Mouse (Mus musculus) heart, postnatal 4 days (tissue): ENCODE data around the gene Kctd10. TPM values are rescaled to one million over a fixed set of nuclear protein-coding genes. Genes with fewer than 3 reads are reported as not detected.

ENCODE experiments used
- DNase-seq: peaks from one replicate; pipeline ENCODE4 v3.0.0; 2021
- total RNA-seq, 2 experiments: library from RNA; stranded (reverse); gene quantifications; 2 replicates each; pipeline ENCODE4 v1.2.3; 2021

The Kctd10 gene
- total RNA-seq, 2 experiments from 2014 or later = 76.1 to 80.1 TPM

DNA sequence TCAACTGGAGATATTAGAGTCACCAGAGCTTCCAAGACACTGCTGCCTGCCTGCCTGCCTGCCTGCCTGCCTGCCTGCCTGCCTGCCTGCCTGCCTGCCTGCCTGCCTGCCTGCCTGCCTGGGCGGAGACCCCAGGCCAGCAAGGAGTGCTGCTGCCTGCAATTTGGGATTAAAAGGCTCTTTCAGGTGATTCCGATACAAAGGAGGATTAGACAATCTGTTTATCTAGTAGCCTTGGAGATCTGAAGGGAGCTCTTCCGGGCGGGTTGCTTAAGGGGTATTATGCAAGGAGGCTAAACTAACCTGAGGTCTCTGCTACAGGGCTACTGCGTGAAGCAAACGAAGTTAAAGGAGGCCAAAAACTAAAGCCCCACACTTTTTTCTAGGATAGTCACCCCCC is 1.4 kb downstream of the Kctd10 start:
- DNase-seq = no peak

DNA sequence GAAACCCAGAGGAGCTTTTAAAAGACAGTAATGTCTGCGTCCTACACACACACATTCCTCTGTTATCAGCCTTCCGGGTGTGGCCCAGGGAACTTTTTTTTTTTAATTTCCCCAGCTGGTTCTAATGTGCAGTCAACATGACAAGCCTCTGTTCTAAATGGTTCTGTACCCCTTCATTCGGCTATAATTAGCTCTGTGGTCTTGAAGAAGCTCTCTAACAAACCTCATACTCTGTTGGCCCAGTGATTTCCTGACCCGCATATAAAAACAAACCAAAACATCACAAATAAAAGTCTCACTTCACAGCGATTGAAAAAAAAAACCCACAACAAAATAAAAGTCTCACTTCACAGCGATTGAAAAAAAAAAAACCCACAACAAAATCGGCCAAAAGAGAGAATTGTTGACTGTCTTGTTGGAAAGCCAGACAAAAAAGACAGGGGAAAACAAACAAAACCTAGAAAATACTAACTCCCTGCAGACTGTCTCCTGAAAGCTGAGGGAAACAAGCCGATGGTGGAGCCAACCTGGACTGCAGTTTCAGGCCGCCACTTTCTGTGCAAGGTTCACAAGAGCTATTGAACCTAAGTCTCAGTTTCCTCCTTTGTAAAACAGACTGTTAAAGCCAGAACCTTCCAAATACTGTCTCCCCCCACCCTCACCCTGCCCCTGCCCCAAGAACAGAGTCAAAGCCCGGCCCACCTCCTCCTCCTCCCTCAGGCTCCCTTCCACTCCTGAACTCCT is 2.0 kb downstream of the Kctd10 start:
- no peak for DNase-seq

DNA sequence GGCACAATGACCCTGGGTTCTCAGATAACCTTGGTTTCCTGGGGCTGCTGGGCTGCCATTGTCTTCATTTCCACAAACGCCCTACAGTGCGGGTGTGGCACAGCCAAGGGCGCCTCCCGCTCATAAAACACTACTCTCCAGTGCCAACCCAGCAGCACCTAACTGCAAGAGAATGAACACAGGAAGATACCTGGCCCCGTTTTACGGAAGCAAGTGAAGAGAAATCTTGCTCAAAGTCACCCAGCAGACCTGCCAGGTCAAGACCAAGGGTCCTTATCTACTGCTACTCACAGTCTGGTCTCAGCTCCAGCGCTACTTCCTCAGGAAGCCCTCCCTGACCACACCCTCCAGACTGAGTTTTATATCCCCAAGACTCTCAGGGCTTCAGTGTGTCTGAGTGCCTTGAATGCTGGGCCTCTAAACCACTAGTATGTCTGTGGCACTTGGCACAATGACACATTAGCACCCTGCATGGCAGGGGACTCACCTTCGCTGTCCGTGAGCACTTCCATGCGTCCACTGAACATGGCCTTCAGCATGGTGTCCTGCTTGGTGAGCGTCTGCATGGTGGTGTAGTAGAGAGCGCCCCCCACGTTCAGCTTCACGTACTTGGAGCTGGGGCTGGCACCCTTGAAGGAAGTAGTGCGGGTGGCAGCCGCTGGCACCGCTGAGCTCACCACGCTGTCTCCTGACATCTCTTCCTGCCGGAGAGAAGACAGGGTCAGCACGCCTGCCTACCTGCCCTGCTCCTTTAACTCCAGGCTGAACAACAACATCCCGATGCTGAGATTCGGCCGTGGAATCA is 5.7 kb downstream of the Kctd10 start:
- peak; percentile 25 for DNase-seq

DNA sequence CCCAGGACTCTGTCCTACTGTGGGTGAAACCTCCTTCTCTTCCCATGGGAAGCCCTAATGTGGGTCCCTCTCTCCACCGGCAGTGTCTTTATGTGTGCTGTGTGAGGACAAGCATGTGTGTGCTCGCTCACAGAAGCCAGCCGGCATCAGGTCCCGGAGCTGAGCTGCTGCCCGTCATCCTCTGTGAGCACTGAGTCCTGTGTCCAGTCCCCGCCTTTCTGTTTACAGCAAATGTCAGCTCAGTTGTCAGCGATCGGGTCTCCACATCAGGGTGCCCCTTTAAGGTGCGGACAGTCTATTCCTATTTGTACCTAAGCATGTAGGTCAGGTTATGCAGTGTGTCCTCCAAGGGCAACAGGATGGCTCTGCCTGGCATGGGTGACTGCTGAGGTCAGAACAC is 6.7 kb downstream of the Kctd10 start:
- DNase-seq = no peak

DNA sequence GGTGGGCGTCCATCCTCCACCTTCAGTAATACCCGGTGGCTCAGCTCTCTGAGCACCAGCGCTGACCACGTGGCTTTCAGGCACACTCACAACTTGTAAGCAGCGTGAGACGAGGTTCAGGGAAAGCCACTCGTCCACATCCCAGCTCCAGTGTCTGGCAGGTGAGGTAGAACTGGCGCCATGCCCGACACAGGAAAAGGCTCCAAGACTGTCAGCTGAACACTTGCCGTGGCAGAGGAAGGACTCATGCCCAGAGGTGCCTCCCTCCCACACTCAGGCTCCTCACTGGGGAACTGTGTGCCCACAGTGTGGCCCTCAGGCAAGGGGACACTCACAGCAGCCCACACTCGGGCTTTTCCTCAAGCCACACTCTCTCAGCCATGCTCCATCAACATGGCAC is 7.1 kb downstream of the Kctd10 start:
- peak; percentile 45 for DNase-seq

DNA sequence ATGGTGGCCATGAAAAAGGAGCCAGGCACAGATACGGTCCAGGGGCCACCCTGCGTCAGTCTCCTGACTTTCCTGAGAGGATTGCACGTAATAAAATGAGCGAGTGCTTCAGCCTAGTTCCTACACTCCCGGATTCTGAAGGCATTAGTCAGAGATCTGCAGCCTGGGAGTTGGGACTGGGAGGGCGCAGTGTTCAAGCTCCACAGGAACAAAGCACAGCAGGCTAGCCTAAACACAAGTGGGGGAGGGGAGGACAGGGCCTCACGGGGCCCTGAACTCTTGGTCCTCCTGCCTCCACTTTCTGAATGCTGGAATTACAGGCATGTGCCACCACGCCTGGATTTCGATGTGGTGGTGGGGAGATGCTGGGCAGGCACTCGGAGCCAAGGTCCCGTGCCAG is 7.7 kb downstream of the Kctd10 start:
- peak; percentile 32 for DNase-seq

DNA sequence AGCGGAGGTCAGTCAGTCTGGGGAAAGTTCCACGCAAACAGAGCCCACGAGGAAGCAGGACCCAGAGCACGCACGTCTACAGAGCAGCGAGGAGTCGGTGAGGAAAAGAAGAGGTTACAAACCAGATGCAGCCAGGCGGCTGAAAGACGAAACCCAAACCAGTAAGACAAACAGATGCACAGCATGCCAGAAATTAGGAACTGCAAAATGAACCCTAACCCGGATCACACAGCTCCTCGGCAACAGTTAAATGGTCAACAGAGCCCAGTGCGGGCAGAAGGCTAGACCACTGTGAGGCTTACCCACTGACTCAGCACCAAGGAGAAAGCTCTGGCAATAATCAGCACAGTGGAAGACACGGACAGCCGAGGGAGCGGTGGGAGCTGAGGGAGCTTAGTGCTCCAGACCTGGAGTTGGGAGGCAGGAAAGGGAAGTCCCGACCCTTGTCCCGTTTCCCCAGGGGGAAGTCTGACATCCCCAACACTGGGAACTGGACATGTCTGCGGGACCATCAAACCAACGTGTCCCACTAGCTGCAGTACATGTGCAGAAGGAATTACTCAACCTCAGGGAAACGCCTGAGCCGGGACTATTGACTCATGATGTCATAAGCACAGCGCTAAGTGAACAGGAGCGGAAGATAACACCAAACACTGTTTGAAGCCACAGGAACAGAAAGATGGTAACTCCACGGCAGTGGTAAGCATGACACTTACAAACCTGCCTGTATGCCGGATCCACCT is 8.4 kb downstream of the Kctd10 start:
- peak; percentile 28 for DNase-seq

DNA sequence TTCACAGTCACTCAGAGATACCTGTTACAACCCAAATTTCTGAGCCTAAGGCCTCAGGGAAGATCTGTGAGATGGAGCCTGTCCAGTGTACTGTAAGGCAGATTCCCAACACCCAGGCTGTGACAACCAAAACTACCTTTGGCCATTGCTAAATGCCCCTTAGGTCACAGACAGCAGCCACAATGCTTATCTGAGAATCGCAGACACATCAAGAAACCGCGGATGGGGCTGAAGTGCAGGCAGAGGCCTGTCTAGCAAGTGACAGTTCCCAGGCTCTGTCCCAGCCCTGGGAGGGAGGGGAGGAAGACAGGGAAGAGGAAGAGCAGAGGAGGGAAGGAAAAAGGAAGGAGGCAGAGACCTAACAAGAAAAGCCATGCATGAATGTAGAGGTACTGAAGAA is 9.0 kb downstream of the Kctd10 start:
- DNase-seq = no peak

DNA sequence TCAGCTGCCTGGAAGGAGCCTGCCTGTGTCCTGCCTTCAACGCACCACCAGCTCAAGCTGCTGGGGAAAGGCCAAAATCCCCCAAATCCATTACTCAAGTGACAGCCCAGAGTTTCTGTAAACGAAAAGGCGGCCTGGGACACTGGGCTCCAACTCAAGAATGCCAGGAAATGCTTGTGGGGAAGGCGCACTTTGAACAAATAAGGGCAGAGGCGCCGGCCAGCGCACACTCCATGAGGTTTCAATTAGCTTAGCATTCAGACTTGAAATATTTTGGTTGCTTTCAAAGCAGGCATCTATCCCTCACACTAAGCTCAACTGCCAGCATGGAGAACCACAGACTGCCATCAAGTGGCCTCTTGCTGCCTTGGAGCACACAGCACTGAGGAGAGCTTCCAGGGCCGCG is 9.9 kb downstream of the Kctd10 start:
- peak; percentile 73 for DNase-seq

DNA sequence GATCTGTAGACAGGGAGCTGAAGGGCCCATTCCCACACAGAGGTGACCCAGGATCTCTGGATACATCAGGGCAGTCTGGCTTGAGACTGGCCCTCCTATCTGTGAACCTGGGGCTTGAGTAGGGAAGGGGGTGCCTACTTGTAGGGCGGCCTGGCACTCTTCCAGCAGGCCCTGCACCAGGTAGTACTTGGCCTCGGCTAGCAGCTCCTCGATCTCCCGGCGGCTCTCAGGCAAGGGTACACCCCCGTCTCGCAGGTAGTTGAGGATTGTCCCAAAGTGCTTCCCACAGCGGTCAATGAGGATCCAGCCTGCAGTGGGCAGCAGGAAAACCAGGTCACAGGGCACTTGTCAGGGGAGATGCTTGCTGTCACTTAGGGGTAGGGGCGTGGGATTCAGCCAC is 10.4 kb downstream of the Kctd10 start:
- peak; percentile 31 for DNase-seq

DNA sequence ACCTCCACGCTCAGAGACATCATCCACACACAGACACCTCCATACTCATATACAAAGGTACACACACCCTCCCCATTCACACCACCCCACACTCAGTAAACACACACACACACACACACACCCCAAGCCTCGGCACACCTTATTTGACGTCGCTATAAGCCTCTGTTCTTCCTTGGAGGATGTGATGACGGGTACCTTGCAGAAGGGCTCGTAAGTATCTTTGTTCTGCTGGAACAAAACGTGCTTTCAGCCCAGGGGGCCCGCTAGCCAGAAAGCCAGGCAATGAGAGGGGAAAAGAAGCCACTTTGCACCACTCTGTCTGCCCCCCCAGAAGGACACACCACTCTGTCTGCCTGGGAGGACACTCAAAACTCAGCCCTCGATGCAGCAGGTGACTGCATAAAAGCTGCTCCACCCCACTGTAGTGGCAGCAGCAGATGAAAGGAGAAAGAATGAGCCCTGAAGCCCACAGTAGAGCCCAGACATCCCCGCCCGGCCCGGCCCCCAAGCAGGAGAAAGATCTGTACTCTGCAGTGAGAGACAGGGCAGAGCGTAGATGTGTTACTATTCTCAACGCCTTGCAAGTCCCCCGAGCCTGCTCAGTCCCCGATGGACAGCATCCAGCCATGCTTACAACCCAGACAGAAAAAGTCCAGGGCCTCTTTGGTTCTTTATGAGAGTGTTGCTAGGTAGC is 11.4 kb downstream of the Kctd10 start:
- DNase-seq = no peak

DNA sequence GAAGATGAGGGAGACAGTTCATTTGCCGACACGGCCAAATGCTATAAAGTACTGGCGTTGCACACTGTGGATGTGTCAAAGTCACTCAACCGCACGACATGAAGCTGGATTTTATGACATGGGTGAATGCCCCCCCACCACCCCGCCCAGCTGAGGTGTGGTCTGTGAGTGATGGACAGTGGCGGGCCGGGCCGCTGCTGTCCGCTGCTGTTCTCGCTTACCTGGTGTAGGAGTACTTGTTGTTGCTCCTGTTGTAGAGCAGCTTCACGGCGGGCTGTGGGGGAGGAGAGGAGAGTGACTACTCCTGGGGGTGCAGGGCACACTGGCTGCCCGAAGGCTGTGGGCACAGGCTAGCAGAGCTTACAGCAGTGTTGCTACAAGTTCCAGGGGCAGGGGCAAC is 12.2 kb downstream of the Kctd10 start:
- no peak for DNase-seq

DNA sequence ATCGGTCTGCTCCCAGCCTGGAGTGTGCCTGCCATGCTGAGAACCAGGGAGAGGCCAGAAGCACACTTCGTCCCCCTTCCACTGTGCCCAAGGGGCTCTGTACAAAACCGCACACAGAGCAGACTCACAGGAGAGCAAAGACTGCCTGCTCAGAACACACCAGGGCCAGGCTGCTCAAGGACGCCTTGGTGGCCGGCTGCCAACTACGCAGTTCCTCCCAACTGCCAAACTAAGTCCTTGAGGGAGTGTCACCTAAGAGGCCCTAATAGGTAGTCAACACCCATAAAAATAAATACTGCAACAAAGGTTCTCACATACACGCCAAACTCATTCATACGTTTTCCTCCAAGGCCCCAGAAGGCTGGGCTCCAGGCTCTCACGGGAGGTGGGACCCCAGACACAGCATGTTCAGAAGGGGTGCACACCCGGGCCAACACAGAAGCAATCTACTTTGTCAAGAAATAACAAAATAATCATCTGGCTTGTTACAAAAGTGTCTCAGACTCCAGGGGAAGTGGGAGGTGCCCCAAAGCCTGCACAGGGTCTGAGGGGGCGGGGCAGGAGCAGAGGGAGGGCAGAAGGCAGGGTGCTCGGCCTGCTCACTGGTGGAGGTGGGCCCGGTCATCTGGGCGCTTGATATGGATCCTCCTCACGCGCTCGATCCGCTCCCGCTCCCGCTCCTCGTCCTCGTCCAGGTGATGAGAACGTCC is 15.1 kb downstream of the Kctd10 start:
- DNase-seq = peak; percentile 49

DNA sequence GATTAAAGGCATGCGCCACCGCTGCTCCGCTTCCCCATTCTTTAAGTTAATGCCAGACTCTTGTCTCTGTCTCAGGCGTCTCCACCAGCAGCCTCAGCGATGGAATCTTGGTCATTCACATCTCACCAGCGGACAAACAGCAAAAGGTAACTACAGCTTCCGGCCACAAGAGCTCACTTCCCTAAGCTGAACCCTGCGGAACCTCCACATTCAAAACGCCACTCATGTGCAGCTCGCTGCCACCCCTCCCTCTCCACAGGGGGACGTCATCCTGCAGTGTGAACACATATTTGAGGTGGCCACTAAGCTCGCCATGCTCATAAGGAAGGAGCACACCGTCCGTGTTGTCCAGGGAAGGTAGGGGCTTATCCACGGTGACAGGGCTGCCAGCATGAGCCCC is 19.3 kb downstream of the Kctd10 start:
- no peak for DNase-seq

DNA sequence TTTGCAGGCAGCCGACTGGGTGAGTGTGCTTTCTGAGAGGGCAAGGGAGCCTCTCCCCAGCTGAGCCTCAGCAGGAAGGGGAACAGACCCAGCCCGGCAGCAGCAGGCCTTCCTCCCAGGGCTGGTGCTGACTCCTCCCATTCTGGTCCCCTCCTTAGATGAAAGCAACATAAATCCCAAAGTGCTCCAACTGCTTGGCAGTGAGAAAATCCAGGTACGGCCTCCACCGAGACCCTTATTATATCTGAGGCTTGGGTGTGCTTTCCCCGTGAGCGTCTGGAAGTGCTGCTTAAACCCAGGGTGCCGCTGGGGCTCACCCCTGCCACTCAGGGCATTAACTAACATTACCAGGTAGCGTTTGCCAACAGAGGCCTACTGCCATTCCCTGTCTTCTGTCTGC is 20.7 kb downstream of the Kctd10 start:
- DNase-seq = no peak

DNA sequence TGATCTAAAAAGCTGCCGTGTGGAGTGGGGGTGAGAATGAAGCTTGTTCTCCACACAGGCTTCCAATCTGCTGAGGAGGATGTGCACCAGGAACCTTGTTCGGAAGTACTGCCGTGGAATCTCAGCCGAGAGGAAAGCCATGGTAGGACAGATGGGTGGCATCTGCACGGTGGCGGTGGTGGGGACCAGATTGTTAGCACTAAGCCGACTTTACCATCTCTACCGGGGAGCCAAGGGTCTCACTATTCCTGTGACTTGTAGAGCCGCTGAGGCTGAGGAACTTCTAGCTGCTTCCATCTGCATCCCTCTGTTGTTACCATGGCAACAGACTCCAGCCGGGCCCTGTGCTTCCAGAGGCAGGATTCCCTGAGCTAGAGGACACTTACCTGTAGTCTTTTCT is 21.5 kb downstream of the Kctd10 start:
- DNase-seq = no peak

DNA sequence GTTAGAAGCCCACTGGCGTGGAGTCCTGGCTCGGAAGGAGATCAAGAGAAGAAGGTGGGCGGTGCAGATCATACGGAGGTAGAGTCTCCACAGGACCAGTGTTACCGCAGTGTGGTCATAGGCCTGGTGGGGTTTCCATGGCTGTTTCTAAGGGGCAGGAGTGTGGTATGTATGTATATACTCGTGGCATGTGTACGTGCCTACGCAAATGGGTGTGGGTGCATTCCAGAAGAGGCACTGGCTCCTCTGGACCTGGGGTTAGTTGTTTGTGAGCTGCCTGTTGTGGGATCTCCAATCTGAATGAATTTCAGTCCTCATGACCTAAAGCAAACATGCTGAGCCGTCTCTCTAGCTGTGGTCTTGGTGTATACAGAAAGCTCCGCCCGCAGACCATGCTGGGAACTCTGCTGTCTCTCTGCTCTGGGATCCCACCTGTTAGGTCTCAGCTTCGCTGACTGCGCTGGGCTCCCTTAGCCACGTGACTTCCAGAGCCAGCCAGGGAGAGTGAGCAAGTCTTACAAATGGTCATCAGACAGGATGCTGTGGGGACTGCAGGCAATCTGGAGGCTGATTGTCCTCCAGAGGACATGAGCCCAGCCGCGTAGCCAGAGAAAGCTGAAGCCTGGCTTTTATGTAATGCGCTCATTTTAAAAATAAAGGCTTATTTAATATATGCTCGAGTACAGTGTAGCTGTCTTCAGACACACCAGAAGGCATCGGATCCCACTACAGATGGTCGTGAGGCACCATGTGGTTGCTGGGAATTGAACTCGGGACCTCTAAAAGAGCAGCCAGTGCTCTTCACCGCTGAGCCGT is 23.2 kb downstream of the Kctd10 start:
- DNase-seq = peak; percentile 53

DNA sequence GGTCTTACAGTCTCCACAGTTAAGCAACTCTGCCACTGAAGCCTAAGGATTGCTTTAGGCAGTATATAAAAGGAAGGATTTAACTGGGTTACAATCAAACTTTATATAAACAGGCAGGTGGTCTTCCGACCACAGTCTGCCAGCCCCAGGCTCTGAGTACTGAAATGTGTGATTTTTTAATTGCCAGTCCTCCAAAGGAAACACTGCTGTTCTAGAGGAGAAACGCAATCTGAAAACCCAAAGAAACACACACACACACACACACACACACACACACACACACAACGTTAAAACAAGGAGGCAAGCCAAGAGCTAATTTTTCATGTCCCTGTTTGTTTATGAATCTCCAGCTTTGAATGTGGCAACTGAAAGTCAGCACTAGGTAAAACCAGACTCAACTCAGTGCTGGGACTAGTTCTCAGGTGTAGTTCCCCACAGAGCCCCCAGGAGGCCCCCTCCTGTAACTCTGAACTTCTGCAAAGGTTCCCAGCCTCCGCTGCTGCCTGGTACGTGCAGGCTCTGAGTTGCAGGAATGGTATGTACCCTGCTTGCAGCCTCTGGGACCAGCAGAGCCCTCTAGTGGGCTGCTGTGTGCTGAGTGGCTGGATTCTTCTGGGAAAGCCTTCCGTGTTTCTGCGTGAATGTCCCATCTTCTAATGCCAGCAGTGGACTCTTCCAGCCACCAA is 23.9 kb downstream of the Kctd10 start:
- peak; percentile 89 for DNase-seq

DNA sequence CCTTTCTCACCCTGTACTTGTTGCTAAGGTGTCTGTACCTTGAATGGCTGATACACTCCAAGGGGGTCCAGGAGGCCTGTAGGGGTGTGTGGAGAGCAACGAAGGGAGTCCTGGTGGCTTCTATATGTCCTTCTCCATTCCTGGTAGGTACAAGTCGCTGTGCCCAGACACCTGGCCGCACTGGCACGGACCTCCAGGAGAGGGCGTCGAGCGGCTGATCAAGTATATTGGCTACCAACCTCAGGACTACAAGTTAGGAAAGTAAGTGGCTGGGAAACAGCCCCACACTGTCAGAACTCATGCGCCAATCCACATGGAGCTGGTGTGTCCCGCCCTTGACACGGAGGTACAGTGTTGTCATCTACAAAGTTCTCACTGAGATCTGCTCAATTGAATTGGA is 28.8 kb downstream of the Kctd10 start:
- DNase-seq = no peak

DNA sequence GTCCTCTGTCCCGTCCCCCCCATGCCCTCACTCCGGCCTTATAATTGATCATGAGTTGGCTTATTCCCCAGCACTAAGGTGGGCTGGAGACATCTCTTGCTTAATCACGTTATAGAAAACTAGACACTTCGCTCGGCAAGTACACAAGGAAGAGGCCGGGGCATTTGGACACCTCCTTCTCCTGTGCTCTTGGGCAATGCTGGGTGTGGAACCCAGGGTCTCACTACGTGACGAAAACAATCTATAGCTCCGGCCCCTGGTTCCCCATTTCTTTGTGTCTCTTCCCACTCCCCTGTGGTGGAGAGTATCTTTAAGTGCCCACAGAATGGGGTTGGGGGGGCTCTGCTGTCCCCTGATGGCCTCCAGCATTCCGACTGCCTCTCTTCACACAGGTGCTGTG is 33.3 kb downstream of the Kctd10 start:
- DNase-seq = no peak

DNA sequence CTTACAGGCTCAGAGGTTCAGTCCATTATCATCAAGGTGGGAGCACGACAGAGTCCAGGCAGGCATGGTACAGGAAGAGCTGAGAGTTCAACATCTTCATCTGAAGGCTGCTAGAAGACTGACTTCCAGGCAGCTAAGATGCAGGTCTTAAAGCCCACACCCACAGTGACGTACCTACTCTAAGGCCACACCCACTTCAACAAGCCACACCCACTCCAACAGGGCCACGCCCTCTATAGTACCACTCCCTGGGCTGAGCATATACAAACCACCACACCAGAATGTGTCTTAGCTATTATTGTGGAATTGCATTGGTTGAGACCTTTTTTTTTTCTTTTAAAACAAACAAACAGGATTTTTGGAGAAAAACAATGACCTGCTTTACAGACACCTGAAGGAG is 34.8 kb downstream of the Kctd10 start:
- DNase-seq = no peak
